Mouse (Mus musculus) erythroblast, embryonic 14.5 days (primary cell): Measurements from ENCODE around the gene Foxo1. TPM values are rescaled to one million over a fixed set of nuclear protein-coding genes. Genes with fewer than 3 reads are reported as not detected.

ENCODE experiments used
- H3K27me3 ChIP-seq: 2 replicates; pipeline ENCODE4 v1.6.1; 2012; ENCODE audit warnings: inconsistent platforms; ENCODE audit not compliant: control insufficient read depth
- H3K36me3 ChIP-seq: 2 replicates; pipeline ENCODE4 v1.6.1; 2012; ENCODE audit warnings: mild to moderate bottlenecking, inconsistent platforms; ENCODE audit not compliant: control insufficient read depth
- H3K4me1 ChIP-seq: 2 replicates; pipeline ENCODE4 v1.6.1; 2012; ENCODE audit warnings: inconsistent platforms; ENCODE audit not compliant: control insufficient read depth
- H3K4me3 ChIP-seq: replicated peaks from 2 replicates; pipeline ENCODE3; 2012; ENCODE audit warnings: moderate library complexity, mild to moderate bottlenecking, inconsistent platforms
- H3K9me3 ChIP-seq: 2 replicates; pipeline ENCODE4 v1.6.1; 2012; ENCODE audit warnings: low read length, inconsistent platforms, mixed read lengths; ENCODE audit not compliant: control insufficient read depth
- GATA1 ChIP-seq: IDR thresholded peaks from 2 replicates; pipeline ENCODE4 v1.6.1; 2012; ENCODE audit warnings: low read length, inconsistent platforms, mixed read lengths
- TAL1 ChIP-seq: IDR thresholded peaks from 3 replicates; pipeline ENCODE4 v1.6.1; 2012; ENCODE audit warnings: low read length, inconsistent platforms, mixed read lengths
- polyA plus RNA-seq: library from polyadenylated mRNA; stranded (reverse); fragments of >175 nt; gene quantifications from 2 replicates; pipeline ENCODE4 v1.2.3, GENCODE M21; 2012

The Foxo1 gene
- polyA plus RNA-seq, 1 experiment = 0.02 TPM

- H3K9me3 ChIP-seq = no peaks in the 10 kb centered on the region
- no peaks in the 10 kb centered on the region for H3K4me1 ChIP-seq
- no peak overlapping the region for H3K4me3 ChIP-seq
- TF ChIP-seq GATA1 (no peak), TAL1 (no peak)
- no peaks in the 10 kb centered on the region for H3K27me3 ChIP-seq
- no peaks in the 10 kb centered on the region for H3K36me3 ChIP-seq
Measured at GRCm38 (mm10) chr3:52245996-52246830, 21.9 kb upstream of the Foxo1 start.

GRCm38 (mm10) chr3:52251184-52251583, 17.0 kb upstream of the Foxo1 start:
- Histone ChIP-seq H3K4me1 (no peaks in the 10 kb centered on the region), H3K4me3 (no peak overlapping the region), H3K27me3 (no peaks in the 10 kb centered on the region), H3K9me3 (no peaks in the 10 kb centered on the region), H3K36me3 (no peaks in the 10 kb centered on the region)
- TF ChIP-seq TAL1 = no peak
- TF ChIP-seq GATA1 = no peak

DNA sequence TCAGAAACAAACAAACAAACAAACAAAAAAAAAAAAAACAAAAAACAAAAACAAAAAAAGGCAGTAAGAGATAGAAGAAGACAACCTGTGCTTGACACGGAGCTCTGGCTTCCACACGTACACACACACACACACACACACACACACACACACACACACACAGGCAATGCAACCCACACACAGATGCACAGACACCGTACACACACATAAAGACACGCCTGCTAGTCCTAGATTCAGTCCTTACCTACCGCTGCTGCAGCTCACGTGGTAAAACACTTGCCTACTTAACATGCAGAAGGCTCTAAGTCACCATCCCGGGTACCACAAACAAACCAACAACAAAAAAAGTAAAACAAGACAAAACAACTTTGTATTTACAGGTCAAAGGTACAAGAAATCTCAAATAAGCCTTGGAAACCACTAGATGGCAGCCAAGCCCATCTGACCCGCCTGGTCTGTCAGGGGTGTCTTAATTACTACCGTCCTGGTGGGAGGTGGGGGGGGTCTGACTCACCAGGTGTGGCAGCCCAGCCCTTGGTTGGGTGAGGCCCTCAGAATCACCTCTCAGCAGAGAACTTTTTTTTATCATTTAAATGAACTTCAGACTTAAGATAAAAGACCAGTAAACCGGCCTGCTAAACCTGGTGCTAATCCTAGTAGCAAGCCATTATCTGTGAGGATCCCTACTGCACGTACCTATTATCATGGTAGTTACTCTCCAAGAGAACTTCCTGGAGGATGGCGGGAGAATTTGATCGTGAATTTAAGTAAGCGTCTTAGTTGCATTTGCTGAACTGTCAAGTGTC, 14.3 kb upstream of the Foxo1 start:
- Histone ChIP-seq H3K4me3 (no peak overlapping the region), H3K27me3 (no peaks in the 10 kb centered on the region), H3K36me3 (no peaks in the 10 kb centered on the region), H3K4me1 (no peaks in the 10 kb centered on the region), H3K9me3 (no peaks in the 10 kb centered on the region)
- no peak for TF ChIP-seq GATA1
- TF ChIP-seq TAL1 = no peak

DNA sequence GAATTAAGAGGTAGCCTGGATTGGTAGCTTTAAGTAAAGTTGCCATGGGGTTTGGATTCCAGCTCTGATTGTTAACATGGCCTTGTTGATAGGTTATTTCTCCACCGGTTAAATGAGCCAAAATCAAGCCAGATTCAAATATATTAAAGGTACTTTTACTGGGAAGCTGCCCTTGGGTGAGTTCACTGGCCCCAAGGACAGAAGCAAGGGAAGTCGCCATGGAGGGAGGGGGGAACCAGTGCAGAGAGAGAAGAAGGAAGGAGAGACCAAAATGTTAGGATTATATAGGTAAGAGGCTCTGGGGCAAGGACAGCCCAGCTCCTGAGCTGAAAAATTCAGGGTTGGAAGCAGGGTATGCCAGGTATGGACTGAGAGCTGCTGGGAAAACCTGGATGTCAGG, 13.6 kb upstream of the Foxo1 start:
- no peaks in the 10 kb centered on the region for H3K9me3 ChIP-seq
- H3K27me3 ChIP-seq = no peaks in the 10 kb centered on the region
- no peaks in the 10 kb centered on the region for H3K36me3 ChIP-seq
- H3K4me3 ChIP-seq = no peak overlapping the region
- no peak for TF ChIP-seq TAL1
- no peak for TF ChIP-seq GATA1
- no peaks in the 10 kb centered on the region for H3K4me1 ChIP-seq

DNA sequence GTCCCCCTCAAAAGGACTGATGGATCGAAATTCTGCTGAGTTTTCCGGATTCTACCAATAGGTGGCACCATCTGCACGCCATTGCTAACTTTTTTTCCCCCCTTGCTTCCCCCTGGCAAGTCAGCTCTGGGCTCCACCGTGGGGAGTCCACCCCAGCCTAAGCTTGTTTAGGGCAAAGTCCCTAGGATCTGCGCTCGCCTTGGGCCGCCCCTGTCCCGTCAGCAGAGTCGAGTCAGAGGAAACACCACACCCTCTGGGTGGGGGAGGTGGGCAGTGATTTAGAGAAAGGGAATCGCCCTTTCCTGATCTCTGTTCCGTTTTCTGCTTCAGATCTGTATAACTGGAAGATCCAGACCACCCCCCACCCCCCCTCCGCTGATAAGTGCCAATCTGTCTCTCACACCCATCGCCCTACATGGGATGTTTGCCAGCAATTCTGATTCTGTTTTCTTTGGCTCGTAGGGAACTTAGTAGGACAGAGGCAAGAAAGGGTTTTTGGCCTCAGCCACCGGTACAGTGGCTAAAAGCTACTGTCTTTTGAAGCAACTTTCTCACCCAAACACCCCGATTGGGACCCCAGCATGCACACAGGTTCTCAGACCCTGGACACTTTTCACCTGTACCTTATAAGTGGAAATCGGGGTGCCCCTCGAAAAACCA, 10.2 kb upstream of the Foxo1 start:
- Histone ChIP-seq H3K4me1 (no peaks in the 10 kb centered on the region), H3K4me3 (no peak overlapping the region), H3K9me3 (no peaks in the 10 kb centered on the region), H3K36me3 (no peaks in the 10 kb centered on the region), H3K27me3 (no peaks in the 10 kb centered on the region)
- TF ChIP-seq TAL1 (no peak), GATA1 (no peak)

- Histone ChIP-seq H3K9me3 (no peaks in the 10 kb centered on the region), H3K36me3 (no peaks in the 10 kb centered on the region), H3K4me1 (no peaks in the 10 kb centered on the region), H3K27me3 (no peaks in the 10 kb centered on the region), H3K4me3 (no peak overlapping the region)
- TF ChIP-seq GATA1 (no peak), TAL1 (no peak)
Measured at GRCm38 (mm10) chr3:52258532-52258931, 9.6 kb upstream of the Foxo1 start.

DNA sequence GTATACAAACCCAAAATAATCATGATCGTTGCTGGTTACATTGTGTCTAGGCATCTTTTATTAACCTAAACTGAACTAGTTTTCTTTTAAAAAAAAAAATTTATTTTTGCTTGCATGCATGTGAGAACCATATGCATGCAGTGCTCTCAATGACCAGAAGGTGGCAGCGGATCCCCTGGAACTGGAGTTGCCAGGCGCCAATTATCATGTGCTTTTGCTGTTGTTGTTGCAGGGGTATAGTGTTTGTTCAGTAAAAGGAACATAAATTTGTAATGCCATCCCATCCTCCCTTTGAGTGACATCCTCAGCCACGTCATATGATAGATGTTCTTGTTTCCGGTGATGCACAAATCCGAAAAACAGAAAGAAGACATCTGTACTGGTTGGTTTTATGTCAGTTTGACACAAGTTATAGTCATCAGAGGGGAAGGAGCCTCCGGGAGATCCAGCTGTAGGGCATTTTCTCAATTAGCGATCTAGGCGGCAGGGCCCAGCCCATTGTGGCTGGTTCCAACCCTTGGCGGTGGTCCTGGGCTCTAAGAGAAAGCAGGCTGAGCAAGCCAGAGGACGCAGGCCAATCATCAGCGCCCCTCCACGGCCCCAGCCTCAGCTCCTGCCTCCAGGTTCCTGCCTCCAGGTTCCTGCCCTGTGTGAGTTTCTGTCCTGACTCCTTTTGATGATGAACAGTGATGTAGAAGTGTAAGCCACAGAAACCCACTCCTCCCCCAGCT, 5.5 kb upstream of the Foxo1 start:
- Histone ChIP-seq H3K36me3 (no peaks in the 10 kb centered on the region), H3K4me1 (peaks cover 12% of the 10 kb centered on the region), H3K9me3 (no peaks in the 10 kb centered on the region), H3K27me3 (peaks cover 24% of the 10 kb centered on the region), H3K4me3 (no peak overlapping the region)
- TF ChIP-seq GATA1 (no peak), TAL1 (no peak)

DNA sequence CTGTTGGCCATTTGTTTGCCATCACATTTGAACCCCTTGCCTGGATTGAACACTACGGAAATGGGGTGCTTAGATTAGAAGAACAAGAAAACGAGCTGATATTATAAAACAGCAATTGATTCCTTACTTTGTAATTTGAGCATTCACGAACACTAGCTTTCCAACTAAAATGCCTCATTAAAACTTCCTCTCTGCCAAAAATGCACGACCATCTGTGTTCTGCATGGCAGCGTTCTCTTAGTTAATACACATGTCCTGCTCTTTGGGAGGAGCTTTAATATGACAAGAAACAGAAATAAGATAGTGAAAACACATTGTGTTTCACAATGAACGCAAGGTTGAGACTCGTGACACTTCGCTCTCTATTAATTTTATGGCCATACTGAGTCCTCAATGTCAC, 3.8 kb upstream of the Foxo1 start:
- Histone ChIP-seq H3K9me3 (no peaks in the 10 kb centered on the region; the same call in 1 of the 2 replicates), H3K27me3 (peaks cover 41% of the 10 kb centered on the region), H3K36me3 (no peaks in the 10 kb centered on the region), H3K4me1 (peaks cover 25% of the 10 kb centered on the region), H3K4me3 (no peak overlapping the region)
- TF ChIP-seq TAL1 = no peak
